Mouse (Mus musculus) limb, embryonic 10.5 days (tissue): ENCODE measurements at regions not wholly inside any gene's neighbourhood (a gene's known extent, or its start where the extent isn't known, plus 50 kb on each side); places are given as distances from the start of the nearest gene placed in this dataset.

Experiments used
- DNase-seq: peaks from one replicate; pipeline ENCODE4 v3.0.0-alpha.2; 2017; ENCODE audit warnings: low spot score
- H3K27ac ChIP-seq: fragments of 300-500 bp; sonication (generic); 2 replicates; pipeline ENCODE4 v1.5.1; 2016; ENCODE audit warnings: mild to moderate bottlenecking
- H3K27me3 ChIP-seq: fragments of 300-500 bp; sonication (generic); 2 replicates; pipeline ENCODE4 v1.6.1; 2016; ENCODE audit warnings: low read depth, mild to moderate bottlenecking; ENCODE audit not compliant: poor library complexity, severe bottlenecking
- H3K36me3 ChIP-seq: fragments of 300-500 bp; sonication (generic); 2 replicates; pipeline ENCODE4 v1.6.1; 2016; ENCODE audit warnings: mild to moderate bottlenecking, moderate library complexity
- H3K4me1 ChIP-seq: fragments of 300-500 bp; sonication (generic); 2 replicates; pipeline ENCODE4 v1.6.1; 2016
- H3K4me3 ChIP-seq: fragments of 300-500 bp; sonication (generic); 2 replicates; pipeline ENCODE4 v1.5.1; 2016; ENCODE audit warnings: mild to moderate bottlenecking, moderate library complexity
- H3K9me3 ChIP-seq: fragments of 300-500 bp; sonication (generic); replicated peaks from 2 replicates; pipeline ENCODE4 v1.6.1; 2016; ENCODE audit warnings: mild to moderate bottlenecking
- WGBS: fragments of 180-500 bp; shearing (Covaris S2); methylation state at CpG from one replicate; pipeline ENCODE4 v1.1.7; 2016; 5-methylcytosine and 5-hydroxymethylcytosine counted together

DNA sequence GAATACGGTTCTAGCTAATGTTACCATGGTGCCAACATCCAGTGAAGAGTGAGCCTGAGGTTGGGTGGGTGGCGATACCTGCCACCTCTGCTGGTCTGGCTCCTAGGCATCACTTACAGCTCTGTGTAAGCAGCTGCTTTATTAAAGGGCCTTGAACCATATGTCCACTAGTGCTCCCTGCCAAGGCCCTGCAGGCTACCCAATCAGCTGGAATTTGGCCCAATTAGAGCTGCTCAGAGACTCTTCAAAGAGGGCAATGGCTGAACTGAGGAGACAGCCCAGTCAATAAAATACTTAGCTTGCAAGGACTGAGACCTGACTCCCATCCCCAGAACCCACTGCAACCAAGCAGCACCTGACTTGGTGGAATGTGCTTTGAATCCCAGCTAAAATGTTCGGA, 270.9 kb upstream of the Stt3b start:
- Histone ChIP-seq H3K36me3 (no peaks in the 10 kb centered on the region), H3K9me3 (0 out of 2 replicates have a peak, but pooled peaks cover 2% of the 10 kb centered on the region), H3K4me3 (no peak overlapping the region), H3K4me1 (peaks cover 21% of the 10 kb centered on the region), H3K27ac (no peak overlapping the region), H3K27me3 (no peaks in the 10 kb centered on the region)
- 67% methylated on average over 3 of the region's 3 CpGs for WGBS
- DNase-seq: no peak

DNA sequence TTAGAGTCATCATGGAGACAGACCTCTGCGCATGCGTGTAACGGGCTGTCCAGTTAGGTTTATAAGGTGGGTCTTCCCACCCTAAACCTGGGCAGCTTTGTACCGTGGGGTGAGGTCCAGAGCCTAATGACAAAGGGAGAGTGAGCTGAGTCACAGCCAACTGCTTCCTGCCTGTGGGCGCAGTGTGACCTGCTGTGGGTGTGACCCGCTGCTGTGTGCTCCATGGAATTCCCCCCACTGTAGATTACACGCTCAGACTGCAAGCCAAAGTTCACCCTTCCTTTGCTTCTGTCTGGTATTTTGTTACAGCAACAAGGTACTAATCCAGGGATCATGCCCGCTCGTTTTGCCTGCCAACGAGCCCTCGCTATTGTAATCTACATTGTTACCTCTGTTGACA, 273.3 kb upstream of the Stt3b start:
- Histone ChIP-seq H3K4me3 (no peak overlapping the region), H3K27ac (no peak overlapping the region), H3K9me3 (no peaks in the 10 kb centered on the region), H3K36me3 (no peaks in the 10 kb centered on the region), H3K4me1 (peaks cover 25% of the 10 kb centered on the region), H3K27me3 (no peaks in the 10 kb centered on the region)
- WGBS: 95% methylated on average over 11 of the region's 11 CpGs
- no peak for DNase-seq

- Histone ChIP-seq H3K4me1 (peaks cover 25% of the 10 kb centered on the region), H3K27me3 (no peaks in the 10 kb centered on the region), H3K27ac (no peak overlapping the region), H3K9me3 (no peaks in the 10 kb centered on the region), H3K4me3 (no peak overlapping the region), H3K36me3 (no peaks in the 10 kb centered on the region)
- 79% methylated on average over 7 of the region's 7 CpGs for WGBS
- no peak for DNase-seq
These were observed 274.7 kb upstream of the Stt3b start for GRCm38 (mm10) chr9:115584874-115585273.

DNA sequence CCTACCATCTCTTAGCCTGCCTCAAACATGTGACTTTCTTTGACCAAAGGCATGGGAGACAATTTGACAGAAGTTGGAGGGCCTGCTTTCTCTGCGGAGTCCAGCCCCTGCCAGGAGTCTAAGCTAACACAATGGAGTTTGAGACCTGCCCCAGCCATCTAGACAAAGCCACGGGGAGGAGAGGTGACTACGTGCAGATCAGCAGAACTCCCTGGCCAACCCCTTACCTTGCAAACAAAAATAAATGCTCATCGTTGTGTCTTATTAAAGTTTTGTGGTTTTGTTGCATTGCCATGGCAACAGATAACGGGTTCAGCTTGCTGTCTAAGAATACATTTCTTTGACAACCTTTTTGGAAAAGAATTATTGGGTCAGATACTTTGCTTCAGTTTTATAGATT, 282.2 kb upstream of the Stt3b start:
- no peaks in the 10 kb centered on the region for H3K4me1 ChIP-seq
- H3K9me3 ChIP-seq: no peaks in the 10 kb centered on the region
- WGBS: 87% methylated on average over 5 of the region's 5 CpGs
- no peak overlapping the region for H3K4me3 ChIP-seq
- H3K27me3 ChIP-seq: no peaks in the 10 kb centered on the region
- no peak overlapping the region for H3K27ac ChIP-seq
- no peaks in the 10 kb centered on the region for H3K36me3 ChIP-seq
- DNase-seq: no peak

DNA sequence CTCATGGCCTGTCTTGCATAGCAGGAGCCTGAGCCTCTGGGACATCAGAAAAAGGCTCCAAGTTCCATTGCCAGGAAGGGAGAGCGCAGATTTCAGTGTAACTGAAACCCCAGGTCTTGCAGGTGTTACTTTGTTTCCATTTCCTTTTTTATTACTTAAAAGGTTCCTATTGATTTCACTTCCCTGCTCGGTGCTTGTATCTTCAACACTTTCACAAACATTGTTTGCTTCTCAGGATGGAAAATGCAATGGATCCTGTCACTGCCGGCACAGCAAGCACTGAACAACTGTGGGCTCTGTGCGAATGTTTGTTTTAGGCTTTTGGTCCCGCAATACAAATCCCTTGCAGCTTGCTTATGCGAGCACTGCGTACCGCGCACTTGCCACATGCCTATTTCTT, 290.0 kb upstream of the Stt3b start:
- no peak for DNase-seq
- WGBS: 94% methylated on average over 9 of the region's 9 CpGs
- H3K27ac ChIP-seq: no peak overlapping the region

DNA sequence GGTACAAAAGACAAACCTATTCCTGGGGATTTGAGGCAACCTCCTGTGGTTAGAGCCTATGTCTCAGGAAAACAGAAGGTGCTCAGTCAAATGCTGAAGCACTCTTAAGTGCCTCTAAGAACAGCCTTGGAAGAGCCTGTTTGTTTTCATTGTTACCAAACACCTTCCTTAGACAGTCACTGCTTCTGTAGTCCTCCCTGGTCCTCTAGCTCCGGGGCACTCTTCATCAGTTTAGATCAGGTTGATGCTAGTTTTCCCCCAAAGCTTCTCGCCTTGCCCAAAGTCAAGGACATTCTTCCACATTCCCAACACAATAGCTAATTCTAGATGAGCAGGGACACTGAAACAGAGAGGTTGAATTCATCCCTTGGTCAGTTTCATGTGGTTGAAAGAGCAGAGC, 290.6 kb upstream of the Stt3b start:
- no peak for DNase-seq

More for the DNA sequence above, 290.0 kb upstream of the Stt3b start:
- no peaks in the 10 kb centered on the region for H3K27me3 ChIP-seq
- no peaks in the 10 kb centered on the region for H3K9me3 ChIP-seq
- no peak overlapping the region for H3K4me3 ChIP-seq
- no peaks in the 10 kb centered on the region for H3K36me3 ChIP-seq
- H3K4me1 ChIP-seq: no peaks in the 10 kb centered on the region

GRCm38 (mm10) chr9:115602772-115603171, 292.6 kb upstream of the Stt3b start:
- no peak for DNase-seq
- Histone ChIP-seq H3K9me3 (no peaks in the 10 kb centered on the region), H3K27me3 (no peaks in the 10 kb centered on the region), H3K36me3 (no peaks in the 10 kb centered on the region), H3K27ac (no peak overlapping the region), H3K4me3 (no peak overlapping the region), H3K4me1 (no peaks in the 10 kb centered on the region)
- WGBS: 95% methylated on average over 7 of the region's 7 CpGs

More for the DNA sequence above, 290.6 kb upstream of the Stt3b start:
- Histone ChIP-seq H3K4me1 (no peaks in the 10 kb centered on the region), H3K27ac (no peak overlapping the region), H3K9me3 (no peaks in the 10 kb centered on the region), H3K36me3 (no peaks in the 10 kb centered on the region), H3K4me3 (no peak overlapping the region), H3K27me3 (no peaks in the 10 kb centered on the region)
- 79% methylated on average over 2 of the region's 2 CpGs for WGBS

DNA sequence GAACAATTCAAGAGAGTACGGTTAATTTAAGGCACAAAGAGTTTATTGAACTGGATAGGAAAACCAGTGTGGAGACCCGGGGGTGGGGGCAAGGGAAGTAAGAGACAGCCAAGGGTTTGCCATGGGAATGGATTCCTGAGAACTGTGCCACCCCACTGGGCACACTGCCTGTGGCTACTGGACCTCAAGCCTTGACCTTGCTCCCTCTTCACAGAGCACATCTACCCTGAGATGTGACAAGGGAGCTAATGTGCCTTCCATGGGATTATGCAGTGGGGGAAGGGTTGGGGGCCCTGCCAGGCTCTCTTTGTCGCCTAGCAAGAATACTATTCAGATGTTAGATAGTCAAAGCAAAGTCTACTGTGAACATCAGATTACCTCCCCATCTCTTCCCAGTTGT, 294.2 kb upstream of the Stt3b start:
- 83% methylated on average over 3 of the region's 3 CpGs for WGBS
- no peaks in the 10 kb centered on the region for H3K36me3 ChIP-seq
- H3K4me3 ChIP-seq: no peak overlapping the region
- no peak overlapping the region for H3K27ac ChIP-seq
- no peaks in the 10 kb centered on the region for H3K9me3 ChIP-seq
- no peak for DNase-seq
- H3K4me1 ChIP-seq: no peaks in the 10 kb centered on the region; the same call in 1 of the 2 replicates
- no peaks in the 10 kb centered on the region for H3K27me3 ChIP-seq

- Histone ChIP-seq H3K27ac (no peak overlapping the region), H3K4me1 (no peaks in the 10 kb centered on the region; the same call in 1 of the 2 replicates), H3K4me3 (no peak overlapping the region), H3K27me3 (no peaks in the 10 kb centered on the region), H3K36me3 (no peaks in the 10 kb centered on the region), H3K9me3 (no peaks in the 10 kb centered on the region)
- 90% methylated on average over 14 of the region's 14 CpGs for WGBS
- no peak for DNase-seq
These were observed 294.9 kb upstream of the Stt3b start for GRCm38 (mm10) chr9:115604968-115605682.

DNA sequence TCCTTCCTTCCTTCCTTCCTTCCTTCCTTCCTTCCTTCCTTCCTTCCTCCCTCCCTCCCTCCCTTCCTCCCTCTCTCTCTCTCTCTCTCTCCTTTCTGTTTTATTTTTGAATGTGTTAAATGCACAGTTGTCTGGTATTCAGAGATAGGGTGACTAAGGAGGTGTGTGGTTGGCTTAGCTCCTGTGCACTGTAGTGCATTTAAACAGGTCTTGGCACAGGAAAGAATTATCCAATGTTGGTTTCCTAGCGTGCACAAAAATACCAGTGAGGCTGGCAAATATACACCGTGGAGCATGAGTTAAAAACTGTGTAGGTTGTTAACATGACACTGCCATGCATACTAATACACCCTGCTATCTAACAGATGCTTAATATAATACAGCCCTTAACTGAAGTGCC, 297.7 kb upstream of the Stt3b start:
- Histone ChIP-seq H3K4me1 (no peaks in the 10 kb centered on the region; the same call in 1 of the 2 replicates), H3K9me3 (no peaks in the 10 kb centered on the region), H3K27me3 (no peaks in the 10 kb centered on the region), H3K4me3 (no peak overlapping the region), H3K27ac (no peak overlapping the region), H3K36me3 (no peaks in the 10 kb centered on the region)
- 90% methylated on average over 2 of the region's 2 CpGs for WGBS
- DNase-seq: no peak

DNA sequence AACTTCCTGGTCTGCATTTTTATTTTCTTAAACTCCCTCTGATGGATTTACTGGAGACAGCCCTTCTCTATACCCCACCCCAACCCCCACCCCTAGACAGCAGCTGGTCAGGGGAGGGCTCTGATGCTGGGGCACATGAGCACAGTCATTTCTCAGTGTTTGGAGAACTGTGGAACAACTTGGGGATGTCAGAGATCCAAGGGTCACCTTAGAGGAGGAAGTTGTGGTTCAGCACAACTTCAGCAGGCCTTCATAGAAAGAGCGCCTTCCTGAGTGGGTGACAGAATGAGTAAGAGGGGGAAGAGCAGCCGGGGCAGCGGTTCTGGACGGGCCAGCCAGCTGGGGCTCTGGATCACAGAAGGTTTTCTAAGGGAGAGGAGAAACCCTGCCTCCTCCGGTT, 298.2 kb upstream of the Stt3b start:
- Histone ChIP-seq H3K4me3 (no peak overlapping the region), H3K27ac (peak overlapping the region; percentile 14; the same call in 1 of the 2 replicates), H3K4me1 (no peaks in the 10 kb centered on the region; the same call in 1 of the 2 replicates), H3K27me3 (no peaks in the 10 kb centered on the region), H3K36me3 (no peaks in the 10 kb centered on the region), H3K9me3 (no peaks in the 10 kb centered on the region)
- 92% methylated on average over 5 of the region's 5 CpGs for WGBS
- no peak for DNase-seq

DNA sequence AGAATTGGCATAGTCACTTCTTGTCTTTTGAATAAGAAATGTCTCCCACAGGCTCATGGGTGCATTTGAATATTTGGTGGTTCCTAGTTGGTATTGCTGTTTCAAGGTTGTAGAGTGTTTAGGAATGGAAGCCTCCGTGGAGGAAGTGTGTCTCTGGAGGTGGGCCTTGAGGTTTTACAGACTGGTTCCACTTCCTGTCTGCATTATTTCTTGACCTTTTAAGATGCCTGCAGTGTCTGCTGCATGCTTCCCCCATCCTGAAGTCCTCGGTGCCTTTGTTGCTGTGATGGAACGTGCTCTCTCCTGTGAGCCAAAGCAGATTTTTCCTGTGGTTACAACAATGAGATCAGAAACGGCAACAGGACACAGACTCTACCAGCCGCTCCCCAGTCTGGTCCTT, 299.4 kb upstream of the Gadl1 start:
- no peaks in the 10 kb centered on the region for H3K27me3 ChIP-seq
- no peak overlapping the region for H3K27ac ChIP-seq
- H3K4me3 ChIP-seq: no peak overlapping the region
- WGBS: 84% methylated on average over 5 of the region's 5 CpGs
- DNase-seq: no peak
- H3K4me1 ChIP-seq: no peaks in the 10 kb centered on the region; the same call in 1 of the 2 replicates
- H3K36me3 ChIP-seq: no peaks in the 10 kb centered on the region
- no peaks in the 10 kb centered on the region for H3K9me3 ChIP-seq

- Histone ChIP-seq H3K4me1 (no peaks in the 10 kb centered on the region; the same call in 1 of the 2 replicates), H3K36me3 (no peaks in the 10 kb centered on the region), H3K27ac (no peak overlapping the region), H3K4me3 (no peak overlapping the region), H3K9me3 (no peaks in the 10 kb centered on the region), H3K27me3 (no peaks in the 10 kb centered on the region)
- DNase-seq: no peak
- WGBS: 95% methylated on average over 5 of the region's 5 CpGs
These were observed 297.5 kb upstream of the Gadl1 start for GRCm38 (mm10) chr9:115611713-115612112.

GRCm38 (mm10) chr9:115612908-115613307, 296.3 kb upstream of the Gadl1 start:
- Histone ChIP-seq H3K4me3 (no peak overlapping the region), H3K4me1 (peaks cover 2% of the 10 kb centered on the region), H3K9me3 (no peaks in the 10 kb centered on the region), H3K36me3 (no peaks in the 10 kb centered on the region), H3K27ac (no peak overlapping the region), H3K27me3 (no peaks in the 10 kb centered on the region)
- DNase-seq: no peak
- WGBS: 66% methylated on average over 6 of the region's 6 CpGs
